Mouse (Mus musculus): ENCODE data around the gene Cdc5l. TPM values are rescaled to one million over a fixed set of nuclear protein-coding genes. Genes with fewer than 3 reads are reported as not detected.

Cdc5l gene
- polyA plus RNA-seq, 1 experiment from 2014 or later: 78.8 TPM

- Histone ChIP-seq H3K9me3 (no peaks in the 10 kb centered on the region), H3K27ac (no peak overlapping the region), H3K36me3 (no peaks in the 10 kb centered on the region), H3K9ac (no peak overlapping the region), H3K4me2 (replicated peaks) (peak overlapping the region; percentile 14; the same call in 1 of the 2 replicates), H3K4me3 (no peak overlapping the region), H3K4me1 (peaks cover 21% of the 10 kb centered on the region), H3K27me3 (peaks cover 81% of the 10 kb centered on the region)
- ATAC-seq (ENCODE audit: low FRiP score, low read depth): peak; percentile 69; the same call in 1 of the 2 replicates
- 7% methylated on average over 5 of the region's 5 CpGs for WGBS
These were observed 74.1 kb downstream of the Cdc5l start for GRCm38 (mm10) chr17:45359443-45359842.

- WGBS: 84% methylated on average over 9 of the region's 9 CpGs
These were observed 77.1 kb downstream of the Cdc5l start for GRCm38 (mm10) chr17:45356431-45356830.

GRCm38 (mm10) chr17:45347951-45348350, 85.6 kb downstream of the Cdc5l start:
- Histone ChIP-seq H3K4me1 (no peaks in the 10 kb centered on the region), H3K27me3 (peaks cover 54% of the 10 kb centered on the region), H3K27ac (no peak overlapping the region), H3K36me3 (no peaks in the 10 kb centered on the region), H3K9ac (no peak overlapping the region), H3K9me3 (peaks cover 14% of the 10 kb centered on the region), H3K4me2 (replicated peaks) (no peak overlapping the region), H3K4me3 (no peak overlapping the region)
- 94% methylated on average over 4 of the region's 4 CpGs for WGBS
- no peak for ATAC-seq (ENCODE audit: low FRiP score, low read depth)

More at GRCm38 (mm10) chr17:45356431-45356830, 77.1 kb downstream of the Cdc5l start:
- Histone ChIP-seq H3K36me3 (no peaks in the 10 kb centered on the region), H3K4me3 (no peak overlapping the region), H3K9ac (no peak overlapping the region), H3K4me1 (peaks cover 21% of the 10 kb centered on the region), H3K4me2 (replicated peaks) (no peak overlapping the region), H3K27me3 (peaks cover 80% of the 10 kb centered on the region), H3K9me3 (no peaks in the 10 kb centered on the region), H3K27ac (no peak overlapping the region)
- ATAC-seq (ENCODE audit: low FRiP score, low read depth): no peak

Other genes with a start within 250 kb of the Cdc5l start
- 0.70 and 0.98 TPM in 2 replicates for gene Spats1, start 41.7 kb upstream of the Cdc5l start, polyA plus RNA-seq (2015; fragmentation: Nextera tagmentation; extraction: Ambion mirVana)
- gene Aars2, start 73.1 kb upstream of the Cdc5l start, polyA plus RNA-seq (2015; fragmentation: Nextera tagmentation; extraction: Ambion mirVana): 22.8 and 23.0 TPM in 2 replicates
- gene Tcte1, start 89.7 kb upstream of the Cdc5l start, polyA plus RNA-seq (2015; fragmentation: Nextera tagmentation; extraction: Ambion mirVana): 0.80 and 1.0 TPM in 2 replicates
- 10.0 and 10.5 TPM in 2 replicates for gene Tmem151b, start 115.9 kb upstream of the Cdc5l start, polyA plus RNA-seq (2015; fragmentation: Nextera tagmentation; extraction: Ambion mirVana)
- gene Nfkbie, start 122.0 kb upstream of the Cdc5l start, polyA plus RNA-seq (2015; fragmentation: Nextera tagmentation; extraction: Ambion mirVana): 6.2 and 6.3 TPM in 2 replicates
- gene Slc35b2, start 130.1 kb upstream of the Cdc5l start, polyA plus RNA-seq (2015; fragmentation: Nextera tagmentation; extraction: Ambion mirVana): 114 and 127 TPM in 2 replicates
- gene Hsp90ab1, start 139.5 kb upstream of the Cdc5l start, polyA plus RNA-seq (2015; fragmentation: Nextera tagmentation; extraction: Ambion mirVana): 1,635 and 1,682 TPM in 2 replicates
- 74.0 and 83.4 TPM in 2 replicates for gene Slc29a1, start 165.9 kb upstream of the Cdc5l start, polyA plus RNA-seq (2015; fragmentation: Nextera tagmentation; extraction: Ambion mirVana)
- gene Mymx, start 168.4 kb upstream of the Cdc5l start, polyA plus RNA-seq (2015; fragmentation: Nextera tagmentation; extraction: Ambion mirVana): 26.5 and 26.7 TPM in 2 replicates
- 0.26 and 0.42 TPM in 2 replicates for gene Capn11, start 225.6 kb upstream of the Cdc5l start, polyA plus RNA-seq (2015; fragmentation: Nextera tagmentation; extraction: Ambion mirVana)

All from limb, embryonic 13.5 days (tissue).